Mouse (Mus musculus): ENCODE measurements at regions not wholly inside any gene's neighbourhood (a gene's known extent, or its start where the extent isn't known, plus 50 kb on each side); places are given as distances from the start of the nearest gene placed in this dataset.

GRCm38 (mm10) chr1:55977796-55978195, 572.1 kb downstream of the Plcl1 start:
- in situ Hi-C loops (cut with MseI, MboI): no loop called here

DNA sequence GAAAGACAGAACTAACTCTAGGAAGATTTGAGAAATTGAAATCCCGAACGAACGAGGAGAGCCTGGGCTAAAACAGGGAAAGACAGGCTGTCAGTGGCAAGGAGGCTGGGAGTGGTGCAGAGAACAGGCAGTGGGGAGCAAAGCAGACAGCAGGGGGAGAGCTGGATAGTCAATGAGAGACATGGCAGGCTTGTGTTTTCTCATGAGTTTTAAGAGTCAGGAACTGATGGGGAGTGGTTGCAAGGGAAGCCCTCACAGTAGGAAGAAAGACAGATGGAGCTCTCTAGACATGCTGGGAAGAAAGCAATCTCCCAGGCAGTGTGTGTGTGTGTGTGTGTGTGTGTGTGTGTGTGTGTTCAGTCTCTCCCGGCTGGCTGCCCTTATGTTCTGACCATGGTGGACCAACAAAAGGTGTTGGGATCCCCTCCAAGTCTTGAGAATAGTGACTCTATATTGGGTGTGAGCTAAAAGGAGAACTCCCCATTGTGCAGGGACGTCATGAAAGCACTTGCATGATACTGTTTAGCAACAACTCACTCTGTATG, 577.9 kb downstream of the Plcl1 start:
- in situ Hi-C loops (cut with MseI, MboI): no loop called here

DNA sequence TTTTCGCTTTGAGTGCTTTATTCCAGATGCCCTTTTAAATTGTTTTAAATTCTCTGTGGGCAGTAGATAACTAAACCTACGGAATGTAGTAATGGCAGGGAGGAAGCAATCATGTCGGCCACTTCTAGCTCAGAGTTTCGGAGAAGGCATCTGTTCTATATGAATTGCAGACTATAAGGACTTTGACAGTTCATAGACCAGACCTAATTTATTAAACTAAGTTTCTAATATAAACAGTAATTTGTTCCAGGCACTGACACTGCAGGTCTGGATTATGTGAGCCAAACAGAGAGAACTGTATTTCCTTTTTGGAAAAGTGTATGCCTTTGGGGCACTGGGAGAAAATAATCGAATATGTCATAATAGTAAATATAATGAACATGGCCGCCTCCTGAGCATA, 591.4 kb downstream of the Plcl1 start:
- in situ Hi-C loops (cut with MseI, MboI): no loop called here
